Comparison of ENCODE assay signal across 8 mouse cellular contexts in the genomic region with DNA sequence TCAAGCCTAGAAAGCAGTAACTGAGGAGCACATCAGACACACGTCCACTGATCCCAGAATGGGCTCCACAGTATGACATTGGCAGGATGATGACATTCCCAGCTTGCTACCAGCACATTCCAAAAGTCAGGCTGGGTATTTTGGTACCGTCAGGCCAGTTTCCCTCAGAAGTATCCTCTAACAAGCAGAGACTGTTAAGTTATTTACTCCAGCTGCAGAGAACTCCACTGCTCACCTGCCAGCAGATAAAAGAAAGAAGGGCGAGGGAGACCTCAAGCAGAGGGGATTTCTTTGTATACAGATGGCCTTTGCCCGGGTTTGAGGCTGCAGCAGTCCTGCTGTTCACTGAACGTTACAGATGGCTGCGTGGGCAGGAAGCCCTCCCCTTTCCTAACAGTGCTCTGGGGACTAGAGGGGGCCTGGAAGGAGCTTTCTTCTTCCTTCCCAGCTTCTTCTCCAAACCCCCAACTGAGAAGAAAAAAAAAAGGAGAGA.
DNase-seq lines count a peak whose midpoint lies in the region; ATAC-seq lines count a peak whose summit lies in the region.

No protein-coding gene starts in this region.

- ATAC-seq in forebrain, embryonic 14.5 days: peak; percentile 37
- 0 out of 2 replicates have a peak, but pooled peaks have one; percentile 56 for ATAC-seq in hindbrain, embryonic 15.5 days (ENCODE audit: low FRiP score, low read depth)

- no peak overlapping the region for H3K9ac ChIP-seq in forebrain, embryonic 14.5 days (ENCODE audit: low read length)
- H3K9ac ChIP-seq in hindbrain, embryonic 15.5 days: no peak overlapping the region

- H3K4me2 ChIP-seq in forebrain, embryonic 14.5 days (ENCODE audit: low read length): no peak overlapping the region
- H3K4me2 ChIP-seq in hindbrain, embryonic 15.5 days: no peak overlapping the region

- H3K9me3 ChIP-seq in forebrain, embryonic 14.5 days (replicated peaks; ENCODE audit: control insufficient read depth, low read length): no peaks in the 10 kb centered on the region
- H3K9me3 ChIP-seq in hindbrain, embryonic 15.5 days: no peaks in the 10 kb centered on the region

- no peaks in the 10 kb centered on the region for H3K27me3 ChIP-seq in forebrain, embryonic 14.5 days (replicated peaks; ENCODE audit: control insufficient read depth, insufficient read depth, low read length)
- no peaks in the 10 kb centered on the region for H3K27me3 ChIP-seq in hindbrain, embryonic 15.5 days

- no peaks in the 10 kb centered on the region for H3K36me3 ChIP-seq in forebrain, embryonic 14.5 days (ENCODE audit: control insufficient read depth, insufficient read depth, low read length)
- no peaks in the 10 kb centered on the region for H3K36me3 ChIP-seq in hindbrain, embryonic 15.5 days

- H3K4me1 ChIP-seq in forebrain, embryonic 14.5 days (ENCODE audit: control insufficient read depth, insufficient read depth, low read length): no peaks in the 10 kb centered on the region
- 0 out of 2 replicates have a peak, but pooled peaks cover 5% of the 10 kb centered on the region for H3K4me1 ChIP-seq in hindbrain, embryonic 15.5 days (replicated peaks)

- peak; percentile 56 to 85 for DNase-seq in cerebellum, postnatal 14 days
- no peak for DNase-seq in cerebellum, adult 11 months
- peak; percentile 54 for DNase-seq in A20 (ENCODE audit: low read depth, low spot score)
- DNase-seq in forebrain, embryonic 14.5 days (ENCODE audit: low spot score): peak; percentile 31
- DNase-seq in skeletal muscle tissue, adult 2 months (ENCODE audit: low read depth, low spot score): peak; percentile 22
- DNase-seq in T-cell, adult 2 months (ENCODE audit: low spot score): no peak
- DNase-seq in right cerebral cortex, postnatal 14 days: no peak

- H3K4me3 ChIP-seq in forebrain, embryonic 14.5 days (ENCODE audit: low read depth, low read length): no peak overlapping the region
- H3K4me3 ChIP-seq in hindbrain, embryonic 15.5 days: no peak overlapping the region

- 8% methylated on average over 6 of the region's 6 CpGs for WGBS in forebrain, embryonic 14.5 days
- WGBS in hindbrain, embryonic 15.5 days: 4% methylated on average over 6 of the region's 6 CpGs

- H3K27ac ChIP-seq in forebrain, embryonic 14.5 days (ENCODE audit: low read depth, low read length): no peak overlapping the region
- no peak overlapping the region for H3K27ac ChIP-seq in hindbrain, embryonic 15.5 days (replicated peaks)

Comparison
In these comparisons a context has a peak if more than half of its experiments do, and no peak if none do; other contexts are left out.
1. DNase-seq: peak in cerebellum, postnatal 14 days (2 of 2), A20 (single experiment), forebrain, embryonic 14.5 days (single experiment) and skeletal muscle tissue, adult 2 months (single experiment); none in cerebellum, adult 11 months (single experiment), T-cell, adult 2 months (single experiment) and right cerebral cortex, postnatal 14 days (single experiment).